Mouse (Mus musculus): Measurements from ENCODE around the gene Acox3. TPM values are rescaled to one million over a fixed set of nuclear protein-coding genes. Genes with fewer than 3 reads are reported as not detected.

Acox3 gene
- polyA plus RNA-seq, 1 experiment = 77.9 TPM

GRCm38 (mm10) chr5:35661210-35661609 is 78.4 kb downstream of the Acox3 start:
- no peaks in the 10 kb centered on the region for H3K4me1 ChIP-seq (ENCODE audit: control insufficient read depth, insufficient read depth, low read length)
- no peak overlapping the region for H3K27ac ChIP-seq (ENCODE audit: insufficient read depth, low read depth, low read length)
- no peaks in the 10 kb centered on the region for H3K27me3 ChIP-seq (replicated peaks; ENCODE audit: control insufficient read depth, insufficient read depth, low read length)
- no peak for TF ChIP-seq CTCF (conservative IDR thresholded peaks at IDR 0.05; ENCODE audit: insufficient read depth, insufficient read length, low read depth, low read length)
- TF ChIP-seq POLR2A (IDR thresholded peaks at IDR 0.05; ENCODE audit: low read depth, low read length) = no peak
- H3K36me3 ChIP-seq (ENCODE audit: control insufficient read depth, insufficient read depth, low read length) = no peaks in the 10 kb centered on the region
- DNase-seq = no peak
- H3K4me3 ChIP-seq (ENCODE audit: insufficient read depth, low read depth, low read length) = no peak overlapping the region
- WGBS = 59% methylated on average over 6 of the region's 6 CpGs

DNA sequence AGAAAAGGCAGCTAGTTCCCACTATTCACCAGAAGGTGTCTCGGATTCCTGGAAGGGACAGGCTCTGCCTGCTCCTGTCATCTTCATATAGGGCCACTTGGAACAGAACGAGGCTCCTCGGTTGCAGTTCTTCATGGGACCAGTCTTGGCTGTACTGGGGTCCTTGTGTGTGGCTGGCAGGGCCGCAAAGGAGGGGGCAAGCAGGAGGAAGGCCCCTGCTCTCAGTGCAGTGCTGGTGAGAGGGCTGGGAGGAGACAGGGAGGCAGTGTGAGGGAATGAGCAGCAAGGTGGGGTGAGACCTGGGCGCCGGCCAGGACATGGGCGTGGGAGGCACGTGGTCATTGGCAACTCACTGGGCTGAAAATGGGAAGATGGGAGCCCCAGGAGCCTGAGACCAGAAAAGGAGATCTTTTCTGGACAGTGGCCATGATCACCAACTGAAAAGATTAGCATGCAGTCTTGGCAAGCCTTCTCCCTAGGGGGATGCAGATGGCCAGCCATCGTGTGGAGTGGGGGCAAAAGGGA is 79.2 kb downstream of the Acox3 start:
- DNase-seq = no peak
- Histone ChIP-seq H3K4me1 (ENCODE audit: control insufficient read depth, insufficient read depth, low read length) (no peaks in the 10 kb centered on the region), H3K27ac (ENCODE audit: insufficient read depth, low read depth, low read length) (no peak overlapping the region), H3K4me3 (ENCODE audit: insufficient read depth, low read depth, low read length) (no peak overlapping the region), H3K36me3 (ENCODE audit: control insufficient read depth, insufficient read depth, low read length) (no peaks in the 10 kb centered on the region), H3K27me3 (replicated peaks; ENCODE audit: control insufficient read depth, insufficient read depth, low read length) (no peaks in the 10 kb centered on the region)
- TF ChIP-seq POLR2A (IDR thresholded peaks at IDR 0.05; ENCODE audit: low read depth, low read length) (no peak), CTCF (conservative IDR thresholded peaks at IDR 0.05; ENCODE audit: insufficient read depth, insufficient read length, low read depth, low read length) (no peak)
- 72% methylated on average over 9 of the region's 9 CpGs for WGBS

Other genes starting within 250 kb of the Acox3 start
- gene Hmx1, start 193.9 kb upstream of the Acox3 start, polyA plus RNA-seq (2012; rRNA removed) = 0.19 TPM in 1 of 2 replicates, not detected in the other
- gene Cpz, start 57.3 kb upstream of the Acox3 start, polyA plus RNA-seq (2012; rRNA removed) = 1.4 and 3.0 TPM in 2 replicates
- gene Trmt44, start 8.0 kb upstream of the Acox3 start, polyA plus RNA-seq (2012; rRNA removed) = 4.4 and 4.5 TPM in 2 replicates
- 9.8 and 12.4 TPM in 2 replicates for gene Htra3, start 96.7 kb downstream of the Acox3 start, polyA plus RNA-seq (2012; rRNA removed)
- gene Sh3tc1, start 156.9 kb downstream of the Acox3 start, polyA plus RNA-seq (2012; rRNA removed) = 35.1 and 40.1 TPM in 2 replicates
- gene Ablim2, start 174.8 kb downstream of the Acox3 start, polyA plus RNA-seq (2012; rRNA removed) = 5.8 and 7.5 TPM in 2 replicates